Mouse (Mus musculus) adrenal gland, postnatal 10 days (tissue): Measurements from ENCODE around the gene Mia3. TPM values are rescaled to one million over a fixed set of nuclear protein-coding genes. Genes with fewer than 3 reads are reported as not detected.
"Not testable (repeated sequence)": the region's sequence is repeated elsewhere in the genome, so short reads cannot be mapped to it uniquely, and the experiment has no call there.

Experiments used
- DNase-seq: peaks from one replicate; pipeline ENCODE4 v3.0.0; 2021; ENCODE audit warnings: mixed read lengths
- long read RNA-seq, 2 experiments: library from polyadenylated mRNA; stranded (forward); transcript quantifications; one replicate each; pipeline ENCODE4 v2.0.0; 2021
- total RNA-seq, 2 experiments: library from RNA; stranded (reverse); gene quantifications; 2 replicates each; pipeline ENCODE4 v1.2.3; 2021

The Mia3 gene
- total RNA-seq: 100 to 1,000 TPM; 134 to 148 TPM
- long read RNA-seq, experiment 1, partial matches to known transcripts: 3 of 12 reads
- long read RNA-seq, experiment 1, other reads (novel, unspliced or antisense): 7 of 12 reads
- long read RNA-seq, experiment 2, partial matches to known transcripts: 0 of 1 reads
- long read RNA-seq, experiment 2, other reads (novel, unspliced or antisense): 1 of 1 reads

- peak; percentile 97 for DNase-seq
These were observed at the start of gene Mia3 for GRCm38 (mm10) chr1:183369427-183370014. TSS of gene Mia3 (minus strand) at chr1:183369553.

GRCm38 (mm10) chr1:183417873-183418272 is 48.5 kb upstream of the Mia3 start, which contains the start of gene Hhipl2:
TSS of gene Hhipl2 (plus strand) at chr1:183418215.
- DNase-seq: no peak

GRCm38 (mm10) chr1:183414081-183414727 is 44.9 kb upstream of the Mia3 start:
- DNase-seq: no peak

- DNase-seq: no peak
These were observed 34.0 kb upstream of the Mia3 start for GRCm38 (mm10) chr1:183403396-183403795.

GRCm38 (mm10) chr1:183388426-183389406 is 19.4 kb upstream of the Mia3 start, which contains the start of gene Taf1a:
TSS of gene Taf1a (plus strand) at chr1:183388981.
- DNase-seq: peak; percentile 93

- DNase-seq: not testable (repeated sequence)
These were observed 18.1 kb upstream of the Mia3 start for GRCm38 (mm10) chr1:183387421-183387820.

GRCm38 (mm10) chr1:183382621-183383020 is 13.3 kb upstream of the Mia3 start:
- DNase-seq: no peak

GRCm38 (mm10) chr1:183381816-183382215 is 12.5 kb upstream of the Mia3 start:
- no peak for DNase-seq

GRCm38 (mm10) chr1:183379376-183379775 is 10.0 kb upstream of the Mia3 start:
- not testable (repeated sequence) for DNase-seq

GRCm38 (mm10) chr1:183378321-183378941 is 9.1 kb upstream of the Mia3 start:
- DNase-seq: peak; percentile 28

GRCm38 (mm10) chr1:183377045-183377444 is 7.7 kb upstream of the Mia3 start:
- no peak for DNase-seq

GRCm38 (mm10) chr1:183374728-183375127 is 5.4 kb upstream of the Mia3 start:
- DNase-seq: no peak

GRCm38 (mm10) chr1:183368601-183369400 is 552 bp downstream of the Mia3 start:
- no peak for DNase-seq

- no peak for DNase-seq
These were observed 3.0 kb downstream of the Mia3 start for GRCm38 (mm10) chr1:183366361-183366760.

GRCm38 (mm10) chr1:183363577-183363867 is 5.8 kb downstream of the Mia3 start:
- DNase-seq: no peak

GRCm38 (mm10) chr1:183362729-183363576 is 6.4 kb downstream of the Mia3 start:
- no peak for DNase-seq

- no peak for DNase-seq
These were observed 7.1 kb downstream of the Mia3 start for GRCm38 (mm10) chr1:183362301-183362700.

GRCm38 (mm10) chr1:183358901-183359300 is 10.5 kb downstream of the Mia3 start:
- DNase-seq: no peak

- DNase-seq: peak; percentile 72
These were observed 19.5 kb downstream of the Mia3 start for GRCm38 (mm10) chr1:183349840-183350239.

- DNase-seq: no peak
These were observed 23.5 kb downstream of the Mia3 start for GRCm38 (mm10) chr1:183345817-183346195.
